Mouse (Mus musculus): ENCODE results near the gene Alkbh5. TPM values are rescaled to one million over a fixed set of nuclear protein-coding genes. Genes with fewer than 3 reads are reported as not detected.

Alkbh5 gene
- polyA plus RNA-seq, 1 experiment from 2014 or later = 34.5 TPM

Other genes starting within 250 kb of the Alkbh5 start
- gene Tom1l2, start 183.5 kb upstream of the Alkbh5 start, polyA plus RNA-seq (2015; fragmentation: Nextera tagmentation; extraction: Ambion mirVana) = 36.3 and 41.7 TPM in 2 replicates
- 2.1 and 2.8 TPM in 2 replicates for gene Drc3, start 183.1 kb upstream of the Alkbh5 start, polyA plus RNA-seq (2015; fragmentation: Nextera tagmentation; extraction: Ambion mirVana)
- gene Gid4, start 119.2 kb upstream of the Alkbh5 start, polyA plus RNA-seq (2015; fragmentation: Nextera tagmentation; extraction: Ambion mirVana) = 26.5 and 26.6 TPM in 2 replicates
- gene Atpaf2, start 117.9 kb upstream of the Alkbh5 start, polyA plus RNA-seq (2015; fragmentation: Nextera tagmentation; extraction: Ambion mirVana) = 61.4 and 62.1 TPM in 2 replicates
- 123 and 127 TPM in 2 replicates for gene Drg2, start 81.8 kb upstream of the Alkbh5 start, polyA plus RNA-seq (2015; fragmentation: Nextera tagmentation; extraction: Ambion mirVana)
- 0.24 and 0.35 TPM in 2 replicates for gene Myo15, start 67.0 kb upstream of the Alkbh5 start, polyA plus RNA-seq (2015; fragmentation: Nextera tagmentation; extraction: Ambion mirVana)
- 61.7 and 63.6 TPM in 2 replicates for gene Llgl1, start 163.3 kb downstream of the Alkbh5 start, polyA plus RNA-seq (2015; fragmentation: Nextera tagmentation; extraction: Ambion mirVana)
- 93.7 and 94.3 TPM in 2 replicates for gene Flii, start 190.9 kb downstream of the Alkbh5 start, polyA plus RNA-seq (2015; fragmentation: Nextera tagmentation; extraction: Ambion mirVana)
- 16.2 and 17.2 TPM in 2 replicates for gene Mief2, start 192.0 kb downstream of the Alkbh5 start, polyA plus RNA-seq (2015; fragmentation: Nextera tagmentation; extraction: Ambion mirVana)
- 17.1 and 19.6 TPM in 2 replicates for gene Top3a, start 241.0 kb downstream of the Alkbh5 start, polyA plus RNA-seq (2015; fragmentation: Nextera tagmentation; extraction: Ambion mirVana)
- gene Smcr8, start 241.1 kb downstream of the Alkbh5 start, polyA plus RNA-seq (2015; fragmentation: Nextera tagmentation; extraction: Ambion mirVana) = 6.6 and 7.6 TPM in 2 replicates

Measured in kidney, embryonic 16.5 days (tissue).